Mouse (Mus musculus) olfactory bulb, adult 2 months (tissue): ENCODE measurements around the gene Gm21954.

Experiments
- CTCF ChIP-seq: fragments of 200-500 bp; IDR thresholded peaks from 2 replicates; pipeline ENCODE4 v1.5.1; 2012; ENCODE audit warnings: low read depth, mild to moderate bottlenecking, low read length, moderate library complexity; ENCODE audit not compliant: insufficient read depth
- POLR2A ChIP-seq: fragments of 200-500 bp; IDR thresholded peaks from 2 replicates; pipeline ENCODE4 v1.6.1; 2012; ENCODE audit warnings: mild to moderate bottlenecking, low read depth, low read length, moderate library complexity; ENCODE audit not compliant: insufficient read depth

GRCm38 (mm10) chr3:55419334-55419733 is 52.7 kb downstream of the Gm21954 start:
- TF ChIP-seq CTCF = no peak
- no peak for TF ChIP-seq POLR2A
